Mouse (Mus musculus) frontal cortex, postnatal 25 days (tissue): ENCODE data around the gene Map3k13.
"Not testable (repeated sequence)": the region's sequence is repeated elsewhere in the genome, so short reads cannot be mapped to it uniquely, and the experiment has no call there.

Source experiments
- DNase-seq, 2 experiments: peaks; one replicate each; pipeline ENCODE4 v3.0.0; 2022; ENCODE audit warnings: low spot score in 2 of 2

Map3k13 gene

DNA sequence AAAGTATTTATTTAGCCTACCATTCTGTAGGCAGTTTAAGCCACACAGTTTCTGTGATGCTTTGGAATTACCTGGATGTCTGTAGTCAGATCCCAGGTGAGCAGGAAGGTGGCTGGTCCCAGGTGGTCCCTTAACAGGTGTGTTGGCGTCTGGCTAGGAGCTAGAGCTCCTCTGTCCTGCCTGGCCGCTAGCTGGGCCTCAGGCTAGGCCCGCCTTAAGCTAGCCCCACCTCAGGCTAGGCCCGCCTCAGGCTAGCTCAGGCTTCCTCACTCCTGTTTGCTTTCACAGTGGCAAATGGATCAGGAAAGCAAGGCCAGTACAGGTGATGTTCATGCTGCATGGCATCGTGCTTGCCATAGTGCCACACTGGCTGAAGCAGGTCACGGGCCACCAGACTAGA lies 112.8 kb downstream of the Map3k13 start:
- DNase-seq = no peak

DNA sequence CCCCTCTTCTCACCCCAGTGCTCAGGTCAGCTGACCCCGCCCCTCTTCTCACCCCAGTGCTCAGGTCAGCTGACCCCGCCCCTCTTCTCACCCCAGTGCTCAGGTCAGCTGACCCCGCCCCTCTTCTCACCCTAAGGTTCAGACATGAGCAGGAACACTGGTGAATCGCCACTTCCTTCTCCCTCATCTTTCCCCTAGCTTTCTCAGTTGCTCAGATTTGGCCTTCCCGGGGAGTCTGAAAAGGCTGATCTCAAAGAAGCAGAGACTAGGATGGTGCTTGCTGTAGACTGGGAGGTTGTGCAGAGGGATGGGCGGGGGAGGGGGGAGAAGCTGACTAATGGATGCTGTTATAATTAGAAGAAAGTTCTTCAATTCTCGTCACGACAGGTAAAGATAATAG lies 114.8 kb downstream of the Map3k13 start:
- not testable (repeated sequence) for DNase-seq

GRCm38 (mm10) chr16:21913347-21913746 lies 119.2 kb downstream of the Map3k13 start:
- DNase-seq = no peak

GRCm38 (mm10) chr16:21916681-21917080 lies 122.5 kb downstream of the Map3k13 start:
- no peak for DNase-seq

- DNase-seq = no peak
Measured at GRCm38 (mm10) chr16:21928471-21928870, 134.3 kb downstream of the Map3k13 start.

DNA sequence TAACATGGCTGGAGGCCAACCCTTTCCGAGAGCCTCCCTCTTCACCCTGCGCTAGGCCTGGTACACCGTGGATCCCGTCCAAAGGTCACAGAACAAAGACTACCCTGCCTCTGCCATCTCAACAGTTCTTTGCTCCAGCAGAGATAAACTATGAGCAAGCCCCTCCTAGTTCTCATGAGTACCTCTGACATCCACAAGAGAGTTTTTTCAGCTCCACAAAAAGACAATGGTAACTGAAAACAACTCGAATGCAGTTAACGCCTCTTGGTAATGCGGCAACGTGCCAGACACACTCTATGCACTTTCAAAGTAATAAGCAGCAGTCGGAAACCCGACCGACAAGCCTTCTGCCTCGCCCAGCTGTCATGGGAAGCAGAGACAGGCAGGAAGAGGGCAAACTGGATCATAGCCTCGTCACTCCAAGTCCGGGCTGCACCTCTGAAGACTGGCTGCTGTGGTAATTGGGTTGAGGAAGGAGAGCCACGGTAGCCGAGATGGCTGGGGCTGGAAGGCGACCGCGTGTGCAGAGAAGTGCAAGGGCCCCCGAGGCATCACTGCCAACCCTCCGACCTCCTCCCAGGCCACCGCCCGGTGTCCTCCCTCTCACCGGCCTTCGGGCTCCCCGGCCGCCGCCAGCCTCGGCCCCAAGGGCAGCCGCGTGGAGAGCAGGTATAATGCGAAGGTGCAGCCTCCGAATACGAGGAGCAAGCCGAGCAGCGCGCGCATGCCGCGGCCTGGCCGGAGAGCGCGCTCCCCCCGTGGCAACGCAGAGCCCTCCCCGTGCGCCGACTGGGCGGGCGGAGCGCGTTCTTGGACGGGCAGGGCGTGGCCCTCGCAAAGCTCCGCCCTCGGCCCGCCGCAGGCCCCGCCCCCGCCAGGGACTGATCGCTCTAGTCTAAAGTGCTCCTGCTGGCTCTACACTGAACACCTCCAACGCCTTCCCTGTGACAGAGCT lies 152.9 kb downstream of the Map3k13 start, which contains the start of gene Tmem41a:
Gene Tmem41a, minus strand, starts transcription at position 792 of the 955 bp plus-strand sequence.
- DNase-seq = peak; percentile 68 to 85

GRCm38 (mm10) chr16:21955591-21955990 lies 161.4 kb downstream of the Map3k13 start:
- DNase-seq = no peak

- DNase-seq = no peak
Measured at GRCm38 (mm10) chr16:21965576-21965975, 171.4 kb downstream of the Map3k13 start.

- DNase-seq = no peak
Measured at GRCm38 (mm10) chr16:21969874-21970273, 175.7 kb downstream of the Map3k13 start.

DNA sequence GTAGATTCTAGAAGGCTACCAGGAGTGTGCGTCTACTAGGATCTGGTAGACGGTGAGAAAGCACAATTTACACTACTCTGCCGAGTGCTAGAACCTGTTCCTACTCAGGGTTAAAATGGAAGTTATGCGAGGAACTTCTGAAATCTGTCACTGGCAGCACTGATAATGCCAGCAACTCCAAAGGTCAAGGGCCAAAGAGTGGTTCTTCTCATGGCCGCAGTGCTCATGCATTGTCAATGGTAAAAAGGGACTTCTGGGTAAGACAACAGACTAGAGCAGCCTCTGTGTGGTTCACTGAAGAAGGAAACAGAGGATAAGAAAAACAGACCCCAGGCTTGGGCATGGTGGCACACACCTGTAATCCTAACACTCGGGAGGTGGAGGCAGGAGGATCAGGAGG lies 176.4 kb downstream of the Map3k13 start:
- DNase-seq = no peak

GRCm38 (mm10) chr16:21971446-21971845 lies 177.3 kb downstream of the Map3k13 start:
- no peak for DNase-seq

- DNase-seq = no peak
Measured at GRCm38 (mm10) chr16:21976203-21976602, 182.1 kb downstream of the Map3k13 start.

DNA sequence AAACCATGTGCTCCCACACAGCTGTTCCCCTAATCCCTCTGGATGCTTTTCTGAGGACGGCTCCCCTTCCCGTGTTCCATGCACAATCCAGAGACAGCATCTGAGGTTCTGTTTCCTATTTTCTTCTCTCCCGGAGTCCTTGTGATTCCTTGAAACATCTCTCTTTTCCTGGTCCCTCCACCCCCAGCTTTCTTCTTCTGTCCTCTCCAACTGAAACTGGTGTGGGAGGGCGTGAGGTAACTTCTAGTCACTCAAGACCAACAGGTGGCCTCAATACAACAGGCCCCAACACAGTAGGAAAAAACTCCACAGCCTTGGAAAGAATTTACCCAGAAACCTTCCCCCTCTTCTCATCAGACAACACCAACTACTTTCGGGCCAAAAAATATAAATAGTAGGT lies 183.2 kb downstream of the Map3k13 start:
- DNase-seq = no peak
